Mouse (Mus musculus) heart, embryonic 15.5 days (tissue): ENCODE measurements around the gene Pcsk7. TPM values are rescaled to one million over a fixed set of nuclear protein-coding genes. Genes with fewer than 3 reads are reported as not detected.

Experiments used
- ATAC-seq: fragments of 200-750 bp; cut with Nextera tagmentation; replicated peaks from 2 replicates; pipeline ENCODE4 v1.8.0; 2017; ENCODE audit warnings: low read depth, moderate TSS enrichment; ENCODE audit not compliant: insufficient number of reproducible peaks, insufficient read depth, low FRiP score
- H3K27ac ChIP-seq: fragments of 300-500 bp; sonication (generic); 2 replicates; pipeline ENCODE4 v1.5.1; 2015; ENCODE audit warnings: mild to moderate bottlenecking, inconsistent platforms
- H3K27me3 ChIP-seq: fragments of 300-500 bp; sonication (generic); 2 replicates; pipeline ENCODE4 v1.6.1; 2015; ENCODE audit warnings: inconsistent platforms
- H3K36me3 ChIP-seq: fragments of 300-500 bp; sonication (generic); 2 replicates; pipeline ENCODE4 v1.6.1; 2015; ENCODE audit warnings: mild to moderate bottlenecking, inconsistent platforms
- H3K4me1 ChIP-seq: fragments of 300-500 bp; sonication (generic); replicated peaks from 2 replicates; pipeline ENCODE4 v1.6.1; 2015; ENCODE audit warnings: inconsistent platforms
- H3K4me2 ChIP-seq: fragments of 300-500 bp; sonication (generic); 2 replicates; pipeline ENCODE4 v1.6.1; 2015; ENCODE audit warnings: inconsistent platforms, mild to moderate bottlenecking, moderate library complexity
- H3K4me3 ChIP-seq: fragments of 300-500 bp; sonication (generic); 2 replicates; pipeline ENCODE4 v1.5.1; 2015; ENCODE audit warnings: mild to moderate bottlenecking, inconsistent platforms
- H3K9ac ChIP-seq: fragments of 300-500 bp; sonication (generic); 2 replicates; pipeline ENCODE4 v1.6.1; 2015; ENCODE audit warnings: mild to moderate bottlenecking, inconsistent platforms
- H3K9me3 ChIP-seq: fragments of 300-500 bp; sonication (generic); replicated peaks from 2 replicates; pipeline ENCODE4 v1.6.1; 2016; ENCODE audit warnings: inconsistent platforms
- WGBS: fragments of 180-500 bp; shearing (Covaris S2); methylation state at CpG from one replicate; pipeline ENCODE4 v1.1.7; 2015; ENCODE audit warnings: mixed read lengths; 5-methylcytosine and 5-hydroxymethylcytosine counted together
- polyA plus RNA-seq: library from polyadenylated mRNA; unstranded; fragments of >200 nt; fragmentation: Nextera tagmentation; extraction: Ambion mirVana; gene quantifications from 2 replicates; pipeline ENCODE4 v1.2.1, GENCODE M21; 2015

Gene Pcsk7
- polyA plus RNA-seq, 1 experiment from 2014 or later: 17.0 TPM

DNA sequence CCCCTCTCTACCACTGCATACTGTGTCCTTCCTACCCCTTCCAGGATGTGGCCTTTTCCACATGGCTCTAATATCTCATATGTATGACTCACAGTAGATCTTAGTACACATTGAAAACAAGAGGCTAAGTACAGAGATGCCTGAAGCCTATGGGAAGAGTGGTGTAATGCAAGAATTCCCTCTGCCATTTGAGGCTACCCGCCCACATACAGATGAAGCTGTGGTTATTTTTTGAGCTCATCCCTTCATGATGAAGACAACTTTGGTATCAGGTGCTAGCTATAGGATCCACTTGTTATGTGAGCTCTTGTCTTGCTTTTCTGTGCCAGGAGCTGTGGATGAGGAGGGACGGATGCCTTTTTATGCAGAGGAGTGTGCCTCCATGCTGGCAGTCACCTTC is 9.4 kb downstream of the Pcsk7 start:
- no peak overlapping the region for H3K9ac ChIP-seq
- no peak overlapping the region for H3K4me3 ChIP-seq
- 87% methylated on average over 2 of the region's 2 CpGs for WGBS
- H3K27me3 ChIP-seq: no peaks in the 10 kb centered on the region
- H3K27ac ChIP-seq: no peak overlapping the region
- no peak for ATAC-seq
- no peaks in the 10 kb centered on the region for H3K4me1 ChIP-seq
- H3K4me2 ChIP-seq: no peak overlapping the region
- H3K36me3 ChIP-seq: peaks cover 82% of the 10 kb centered on the region
- no peaks in the 10 kb centered on the region for H3K9me3 ChIP-seq

DNA sequence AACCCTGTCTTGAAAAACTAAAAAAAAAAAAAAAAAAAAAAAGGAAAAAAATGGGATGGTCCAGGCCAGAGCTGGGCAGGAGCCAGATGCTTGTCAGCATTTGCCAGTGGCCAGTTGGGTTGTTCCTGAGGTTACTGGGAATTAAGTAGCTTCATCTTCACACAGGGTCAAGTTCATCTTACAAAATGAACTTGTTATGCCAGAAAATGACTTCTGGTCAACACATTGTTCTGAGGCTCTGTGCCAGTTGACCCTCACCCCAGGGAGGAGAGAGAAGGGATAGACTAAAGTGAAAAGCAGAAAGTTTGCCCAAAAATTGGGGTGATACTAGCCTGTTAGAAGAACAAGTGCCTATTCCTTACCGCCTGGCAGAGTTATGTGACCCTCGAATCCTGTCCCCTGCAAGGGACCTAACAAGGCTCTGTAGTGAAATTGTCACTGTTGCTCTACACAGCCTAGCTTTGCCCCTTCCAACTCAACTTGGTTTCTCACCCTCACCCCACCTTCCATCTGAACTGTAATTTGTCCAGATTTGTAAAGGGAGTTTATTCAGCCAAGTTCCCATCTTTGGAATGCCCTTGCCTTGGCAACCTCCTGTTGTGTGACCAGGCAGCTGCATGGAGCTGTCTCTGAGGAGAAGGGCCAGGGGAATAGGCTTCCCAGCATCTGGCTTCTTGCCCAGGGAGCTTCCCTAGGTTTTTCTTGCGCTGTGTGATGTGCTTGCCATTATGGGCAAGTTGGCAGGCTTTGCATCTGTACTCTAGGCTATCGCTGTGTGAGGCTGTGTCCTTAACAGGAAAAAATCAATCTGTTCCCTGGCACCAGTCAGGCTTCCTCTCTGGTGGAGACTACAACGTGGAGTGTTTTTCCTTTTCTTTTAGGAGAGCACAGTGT is 11.0 kb downstream of the Pcsk7 start:
- WGBS: 76% methylated on average over 5 of the region's 5 CpGs

DNA sequence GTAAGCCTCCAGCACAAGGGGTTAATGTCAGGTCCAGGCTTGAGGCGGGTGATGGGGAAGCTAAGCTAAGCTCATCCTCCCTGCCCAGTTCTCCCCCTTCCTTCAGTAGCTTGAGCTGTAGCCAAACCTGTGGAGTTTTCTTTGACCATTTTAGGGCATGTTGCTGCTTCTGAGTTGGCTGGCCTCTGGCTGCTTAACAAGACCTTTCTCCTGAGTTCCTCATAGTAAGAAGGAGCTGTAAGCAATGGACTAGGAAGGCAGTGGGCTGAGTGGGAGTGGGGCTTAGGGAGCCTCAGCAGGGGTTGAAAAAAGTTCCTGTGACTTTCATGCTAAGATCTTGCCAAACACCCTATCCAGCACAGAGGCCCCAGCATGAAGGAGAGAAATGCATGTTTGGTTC is 13.6 kb downstream of the Pcsk7 start:
- H3K36me3 ChIP-seq: peaks cover 72% of the 10 kb centered on the region
- peak overlapping the region; percentile 55; the same call in 1 of the 2 replicates for H3K27ac ChIP-seq
- ATAC-seq: no peak

More for the DNA sequence above, 11.0 kb downstream of the Pcsk7 start:
- Histone ChIP-seq H3K27ac (peak overlapping the region; percentile 28; the same call in 1 of the 2 replicates), H3K4me3 (no peak overlapping the region), H3K4me1 (no peaks in the 10 kb centered on the region), H3K27me3 (no peaks in the 10 kb centered on the region), H3K9ac (no peak overlapping the region), H3K36me3 (peaks cover 78% of the 10 kb centered on the region), H3K4me2 (no peak overlapping the region), H3K9me3 (no peaks in the 10 kb centered on the region)
- ATAC-seq: no peak

DNA sequence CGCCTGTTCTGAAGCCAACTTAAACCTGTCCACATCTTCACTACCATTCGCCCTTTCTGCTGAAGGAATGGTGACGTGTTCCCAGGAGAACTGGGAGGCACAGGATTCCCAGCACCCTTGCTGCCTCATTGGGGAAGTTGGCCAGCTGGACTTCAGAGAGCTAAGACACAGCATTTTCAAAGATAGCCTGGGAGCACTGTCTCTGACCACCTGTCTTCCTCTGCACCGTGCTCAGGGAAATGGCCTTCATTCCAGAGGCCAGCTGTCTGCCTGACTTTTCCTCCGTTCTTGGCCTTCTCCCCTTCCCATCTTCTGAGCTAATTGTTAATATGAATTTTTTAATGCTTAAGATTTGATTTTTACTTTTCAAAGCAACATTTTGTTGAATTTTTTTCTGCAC is 23.0 kb downstream of the Pcsk7 start:
- H3K36me3 ChIP-seq: peaks cover 53% of the 10 kb centered on the region
- no peak overlapping the region for H3K4me3 ChIP-seq
- peaks cover 14% of the 10 kb centered on the region for H3K4me1 ChIP-seq
- WGBS: 82% methylated on average over 5 of the region's 5 CpGs
- no peak overlapping the region for H3K27ac ChIP-seq
- H3K9ac ChIP-seq: no peak overlapping the region
- no peaks in the 10 kb centered on the region for H3K9me3 ChIP-seq
- ATAC-seq: no peak
- H3K4me2 ChIP-seq: no peak overlapping the region
- H3K27me3 ChIP-seq: no peaks in the 10 kb centered on the region

More for the DNA sequence above, 13.6 kb downstream of the Pcsk7 start:
- Histone ChIP-seq H3K4me2 (no peak overlapping the region), H3K9ac (no peak overlapping the region), H3K4me3 (no peak overlapping the region), H3K9me3 (no peaks in the 10 kb centered on the region), H3K27me3 (no peaks in the 10 kb centered on the region), H3K4me1 (no peaks in the 10 kb centered on the region)
- 48% methylated on average over 1 of the region's 1 CpGs for WGBS

DNA sequence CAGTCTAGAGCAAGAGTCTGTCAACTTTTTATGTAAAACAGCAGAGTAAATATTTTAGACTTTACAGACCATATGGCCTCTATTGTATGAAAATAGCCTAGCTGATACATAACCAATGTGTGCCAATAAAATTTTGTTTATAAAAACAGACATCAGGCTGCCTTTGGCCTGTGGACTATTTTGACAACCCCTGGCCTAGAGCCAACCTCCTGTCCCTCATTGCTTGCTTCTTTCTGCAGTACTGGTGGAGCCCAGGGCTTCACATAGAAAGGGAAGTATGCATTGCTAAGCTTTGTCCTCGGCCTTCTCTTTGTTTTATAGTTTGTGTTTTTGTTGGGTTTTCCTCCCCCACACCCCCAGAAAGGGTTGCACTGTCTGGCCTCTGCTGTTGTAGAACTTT is 25.7 kb downstream of the Pcsk7 start:
- Histone ChIP-seq H3K4me1 (peaks cover 28% of the 10 kb centered on the region), H3K9ac (no peak overlapping the region), H3K9me3 (no peaks in the 10 kb centered on the region), H3K36me3 (peaks cover 40% of the 10 kb centered on the region), H3K27me3 (no peaks in the 10 kb centered on the region), H3K27ac (peak overlapping the region; percentile 13; the same call in 1 of the 2 replicates), H3K4me3 (no peak overlapping the region), H3K4me2 (no peak overlapping the region)
- ATAC-seq: no peak
- 35% methylated on average over 1 of the region's 1 CpGs for WGBS

DNA sequence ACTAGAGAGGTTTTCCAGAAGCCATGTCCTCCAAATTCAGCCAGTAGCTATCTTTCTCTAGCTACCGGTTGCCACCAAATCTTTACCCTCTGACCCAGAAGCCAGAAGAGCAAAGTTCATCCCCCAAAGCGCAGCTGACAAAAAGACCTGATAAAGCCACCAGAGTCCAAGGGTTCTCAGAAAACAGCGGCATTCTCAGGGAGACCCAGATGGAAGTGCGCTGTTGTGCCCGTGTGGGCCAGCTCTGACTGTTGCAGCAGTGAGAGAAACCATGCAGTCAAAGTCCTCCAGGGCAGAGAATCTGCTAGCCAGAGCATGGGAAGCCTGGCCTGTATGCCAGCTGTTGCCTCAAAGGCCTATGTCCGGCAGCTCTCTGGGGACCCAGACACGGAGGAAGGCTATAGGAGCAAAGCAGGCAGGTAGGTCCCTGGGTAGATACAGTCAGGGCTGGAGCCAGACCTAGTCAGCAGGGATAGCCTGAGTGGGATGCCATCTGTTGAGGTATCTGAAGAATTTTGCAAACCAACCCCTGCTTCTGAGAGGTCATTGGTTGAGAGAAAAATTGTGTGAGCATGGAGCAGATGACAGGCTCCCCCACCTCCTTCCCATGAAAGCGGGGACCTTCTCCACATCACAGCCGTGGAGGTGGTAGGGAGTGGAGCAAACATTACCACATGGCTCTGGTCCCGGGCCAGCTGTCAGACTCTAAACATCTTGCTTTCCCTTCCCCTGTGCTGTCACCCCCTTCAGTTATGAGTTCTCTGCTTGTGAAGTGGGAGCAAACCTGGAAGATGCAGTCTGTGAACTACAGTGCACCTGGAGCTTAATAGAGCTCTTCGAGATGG is 26.5 kb downstream of the Pcsk7 start:
- Histone ChIP-seq H3K9me3 (no peaks in the 10 kb centered on the region), H3K27ac (peak overlapping the region; percentile 13; the same call in 1 of the 2 replicates), H3K9ac (no peak overlapping the region), H3K4me2 (peak overlapping the region; percentile 7; the same call in 1 of the 2 replicates), H3K27me3 (no peaks in the 10 kb centered on the region), H3K4me1 (peaks cover 30% of the 10 kb centered on the region), H3K36me3 (peaks cover 33% of the 10 kb centered on the region), H3K4me3 (peak overlapping the region; percentile 4; the same call in 1 of the 2 replicates)
- 39% methylated on average over 11 of the region's 11 CpGs for WGBS
- ATAC-seq: no peak

DNA sequence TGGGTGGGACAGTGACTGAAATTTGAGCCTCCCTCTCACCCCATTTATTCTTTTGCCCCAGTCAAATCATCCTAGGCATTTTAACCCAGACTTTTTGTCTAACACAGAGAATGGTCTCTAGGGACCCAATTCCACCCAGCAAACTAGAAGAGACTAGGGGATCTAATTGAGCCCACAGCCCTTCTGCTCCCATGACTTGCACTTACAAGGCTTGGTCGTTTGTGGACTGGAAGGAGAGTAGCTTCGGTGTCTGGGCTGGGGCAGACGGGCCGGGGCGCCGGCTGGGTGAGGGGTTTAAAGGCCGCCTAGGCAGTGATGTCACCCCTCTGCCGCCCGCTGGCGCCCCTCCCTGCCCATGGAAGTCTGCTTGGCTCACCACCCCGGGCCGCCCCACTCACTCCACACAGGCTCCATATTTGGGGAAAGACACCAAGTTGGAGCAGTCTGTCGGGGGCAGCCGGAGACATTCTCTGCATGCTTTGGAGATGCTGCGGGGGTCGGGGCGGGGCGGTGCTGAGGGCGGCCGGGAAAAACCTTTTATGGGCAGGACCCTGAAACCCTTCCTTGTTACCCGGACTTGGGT is 29.4 kb downstream of the Pcsk7 start, which contains the start of gene Tagln:
Tagln (minus strand) TSS at position 431 of the 583 bp plus-strand sequence.
- WGBS: 7% methylated on average over 21 of the region's 21 CpGs
- ATAC-seq: peak; percentile 51
- H3K4me2 ChIP-seq: peak within 1 kb of the TSS; percentile 70
- H3K27ac ChIP-seq: peak within 1 kb of the TSS; percentile 38
- H3K9ac ChIP-seq: peak within 1 kb of the TSS; percentile 45
- peaks cover 24% of the 10 kb centered on the region for H3K36me3 ChIP-seq
- H3K4me1 ChIP-seq: peaks cover 30% of the 10 kb centered on the region
- no peaks in the 10 kb centered on the region for H3K27me3 ChIP-seq
- H3K9me3 ChIP-seq: no peaks in the 10 kb centered on the region
- peak within 1 kb of the TSS; percentile 44 for H3K4me3 ChIP-seq

DNA sequence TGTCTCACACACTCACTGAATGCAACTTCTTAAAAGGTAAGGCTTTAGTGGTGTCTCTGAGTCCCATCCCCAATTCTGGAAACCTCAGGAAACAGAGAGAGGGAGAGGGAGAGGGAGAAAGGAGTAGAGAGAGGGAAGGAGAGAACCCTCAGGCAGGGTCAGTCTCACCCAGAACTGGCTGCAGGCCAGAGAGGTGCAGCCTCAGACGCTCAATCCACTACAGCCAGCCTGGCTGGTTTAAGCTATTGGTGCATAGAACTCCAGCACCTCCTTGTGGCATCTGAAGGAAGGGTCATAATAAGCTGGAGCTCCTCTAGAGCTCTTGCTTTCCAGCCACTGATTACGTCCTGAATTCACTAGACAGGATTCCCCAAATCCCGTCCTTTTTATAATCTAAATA is 30.6 kb downstream of the Pcsk7 start:
- Histone ChIP-seq H3K4me2 (no peak overlapping the region), H3K27me3 (no peaks in the 10 kb centered on the region), H3K4me3 (no peak overlapping the region), H3K9me3 (no peaks in the 10 kb centered on the region), H3K36me3 (peaks cover 25% of the 10 kb centered on the region), H3K27ac (peak overlapping the region; percentile 38; the same call in 1 of the 2 replicates), H3K9ac (no peak overlapping the region), H3K4me1 (peaks cover 30% of the 10 kb centered on the region)
- ATAC-seq: peak; percentile 58
- 9% methylated on average over 3 of the region's 3 CpGs for WGBS

DNA sequence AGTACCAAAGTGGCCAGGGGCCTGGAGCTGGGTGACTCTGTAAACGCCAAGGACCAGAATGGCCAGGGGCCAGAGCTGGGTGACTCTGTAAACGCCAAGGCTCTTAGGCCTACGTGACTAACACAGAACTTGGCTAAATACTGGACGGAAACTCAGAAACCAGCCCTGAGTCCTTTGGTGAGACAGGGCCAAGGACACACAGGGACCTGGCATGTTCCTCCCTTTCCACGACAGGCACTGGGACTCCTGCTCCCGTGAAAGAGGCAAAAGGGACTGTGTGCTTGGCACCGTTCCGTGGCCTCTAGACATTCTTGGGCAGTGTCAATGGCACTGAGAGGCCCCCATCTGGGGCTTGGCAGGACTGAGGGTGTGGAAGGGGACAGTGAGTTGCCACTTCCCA is 31.8 kb downstream of the Pcsk7 start:
- no peaks in the 10 kb centered on the region for H3K27me3 ChIP-seq
- no peak overlapping the region for H3K9ac ChIP-seq
- H3K4me2 ChIP-seq: no peak overlapping the region
- no peak overlapping the region for H3K27ac ChIP-seq
- H3K4me3 ChIP-seq: no peak overlapping the region
- ATAC-seq: no peak
- peaks cover 19% of the 10 kb centered on the region for H3K4me1 ChIP-seq
- 82% methylated on average over 8 of the region's 8 CpGs for WGBS
- H3K36me3 ChIP-seq: peaks cover 37% of the 10 kb centered on the region
- H3K9me3 ChIP-seq: no peaks in the 10 kb centered on the region

DNA sequence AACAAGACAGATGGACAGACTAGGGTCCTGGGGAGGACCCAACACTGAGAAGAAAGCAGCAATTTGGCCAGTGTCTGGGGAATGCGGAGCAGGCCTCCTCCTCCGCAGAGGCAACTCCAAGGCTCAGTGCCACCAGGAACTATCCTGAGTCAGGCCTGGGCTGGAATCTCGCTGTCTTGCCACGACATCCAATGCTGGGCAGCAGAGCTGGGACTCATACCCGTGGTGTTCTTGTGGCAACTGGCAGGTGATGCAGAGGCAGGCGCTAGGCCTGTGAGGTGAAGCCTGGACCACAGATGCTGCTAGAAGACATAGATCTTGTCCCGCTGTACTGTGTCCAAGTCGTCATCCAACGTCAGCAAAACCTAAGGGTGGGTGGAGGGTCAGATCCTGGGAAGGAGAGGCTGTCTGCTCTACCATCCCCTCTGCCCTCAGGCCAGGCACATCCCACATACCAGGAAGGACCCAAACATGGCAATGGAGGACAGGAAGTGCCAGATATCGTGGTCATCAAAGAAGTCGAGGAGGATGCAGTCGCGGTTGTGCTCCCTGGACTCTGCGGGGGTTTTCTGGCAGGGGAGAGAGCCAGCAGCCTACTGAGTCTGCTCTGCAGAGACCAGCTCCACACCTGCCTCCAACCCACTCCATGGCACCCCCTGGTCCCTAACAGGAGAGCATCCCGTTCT is 32.8 kb downstream of the Pcsk7 start:
- Histone ChIP-seq H3K4me3 (no peak overlapping the region), H3K4me1 (peaks cover 16% of the 10 kb centered on the region), H3K27me3 (no peaks in the 10 kb centered on the region), H3K27ac (no peak overlapping the region), H3K36me3 (peaks cover 44% of the 10 kb centered on the region), H3K4me2 (no peak overlapping the region), H3K9me3 (no peaks in the 10 kb centered on the region), H3K9ac (no peak overlapping the region)
- WGBS: 82% methylated on average over 15 of the region's 15 CpGs
- no peak for ATAC-seq
